Mouse (Mus musculus): ENCODE measurements around the gene Gm9918.

Gm9918 gene

GRCm38 (mm10) chr15:102273982-102274716, 3.8 kb downstream of the Gm9918 start:
- WGBS = 71% methylated on average over 6 of the region's 6 CpGs

GRCm38 (mm10) chr15:102278726-102279091, 8.3 kb downstream of the Gm9918 start:
- 35% methylated on average over 7 of the region's 7 CpGs for WGBS

GRCm38 (mm10) chr15:102279092-102279782, 8.9 kb downstream of the Gm9918 start, which contains the start of gene Mfsd5:
Gene Mfsd5 (plus strand): TSS chr15:102279454.
- WGBS = under 1% methylated on average over 65 of the region's 65 CpGs

GRCm38 (mm10) chr15:102279783-102280520, 9.6 kb downstream of the Gm9918 start:
- 24% methylated on average over 13 of the region's 13 CpGs for WGBS

GRCm38 (mm10) chr15:102280623-102281022, 10.3 kb downstream of the Gm9918 start:
- WGBS = 94% methylated on average over 19 of the region's 19 CpGs

- WGBS = 77% methylated on average over 8 of the region's 8 CpGs
Observed at GRCm38 (mm10) chr15:102282463-102283292, 12.3 kb downstream of the Gm9918 start.

GRCm38 (mm10) chr15:102283648-102284047, 13.3 kb downstream of the Gm9918 start:
- WGBS = 87% methylated on average over 3 of the region's 3 CpGs

GRCm38 (mm10) chr15:102295633-102296367, 25.4 kb downstream of the Gm9918 start, which contains the start of gene Espl1:
Gene Espl1 (plus strand): TSS chr15:102296266.
- WGBS = 3% methylated on average over 25 of the region's 25 CpGs

GRCm38 (mm10) chr15:102296368-102297006, 26.1 kb downstream of the Gm9918 start:
- WGBS = 6% methylated on average over 24 of the region's 24 CpGs

- WGBS = 74% methylated on average over 6 of the region's 6 CpGs
Observed at GRCm38 (mm10) chr15:102302542-102302941, 32.2 kb downstream of the Gm9918 start.

- WGBS = 91% methylated on average over 9 of the region's 9 CpGs
Observed at GRCm38 (mm10) chr15:102308717-102309116, 38.4 kb downstream of the Gm9918 start.

GRCm38 (mm10) chr15:102310074-102310845, 39.9 kb downstream of the Gm9918 start:
- WGBS = 82% methylated on average over 10 of the region's 10 CpGs

GRCm38 (mm10) chr15:102315292-102315691, 44.9 kb downstream of the Gm9918 start:
- WGBS = 64% methylated on average over 8 of the region's 8 CpGs

GRCm38 (mm10) chr15:102316263-102316662, 45.9 kb downstream of the Gm9918 start:
- 90% methylated on average over 6 of the region's 6 CpGs for WGBS
